Mouse (Mus musculus) lung, embryonic 16.5 days (tissue): ENCODE data around the gene Scube2. TPM values are rescaled to one million over a fixed set of nuclear protein-coding genes. Genes with fewer than 3 reads are reported as not detected.

ENCODE experiments used
- ATAC-seq: fragments of 200-750 bp; cut with Nextera tagmentation; 2 replicates; pipeline ENCODE4 v1.8.0; 2017; ENCODE audit warnings: low read depth, mild to moderate bottlenecking, moderate library complexity
- H3K27ac ChIP-seq: fragments of 300-500 bp; sonication (generic); 2 replicates; pipeline ENCODE4 v1.5.1; 2014; ENCODE audit warnings: mild to moderate bottlenecking, control low read depth, low read length
- H3K27me3 ChIP-seq: fragments of 300-500 bp; sonication (generic); 2 replicates; pipeline ENCODE4 v1.6.1; 2014; ENCODE audit warnings: low read depth, low read length, mixed read lengths; ENCODE audit not compliant: control insufficient read depth, insufficient read depth
- H3K36me3 ChIP-seq: fragments of 300-500 bp; sonication (generic); 2 replicates; pipeline ENCODE4 v1.6.1; 2014; ENCODE audit warnings: low read length; ENCODE audit not compliant: control insufficient read depth, insufficient read depth
- H3K4me1 ChIP-seq: fragments of 300-500 bp; sonication (generic); replicated peaks from 2 replicates; pipeline ENCODE4 v1.6.1; 2014; ENCODE audit warnings: low read length, mixed read lengths; ENCODE audit not compliant: control insufficient read depth, insufficient read depth
- H3K4me2 ChIP-seq: fragments of 300-500 bp; sonication (generic); 2 replicates; pipeline ENCODE4 v1.6.1; 2014; ENCODE audit warnings: low read depth, low read length, control low read depth
- H3K4me3 ChIP-seq: fragments of 300-500 bp; sonication (generic); 2 replicates; pipeline ENCODE4 v1.5.1; 2014; ENCODE audit warnings: mild to moderate bottlenecking, low read length, control low read depth
- H3K9ac ChIP-seq: fragments of 300-500 bp; sonication (generic); 2 replicates; pipeline ENCODE4 v1.6.1; 2014; ENCODE audit warnings: low read length, control low read depth
- H3K9me3 ChIP-seq: fragments of 300-500 bp; sonication (generic); 2 replicates; pipeline ENCODE4 v1.6.1; 2016; ENCODE audit warnings: low read length; ENCODE audit not compliant: control insufficient read depth
- WGBS: fragments of 180-500 bp; shearing (Covaris S2); extraction: QIAGEN DNeasy Blood & Tissue Kit; methylation state at CpG from one replicate; pipeline ENCODE4 v1.1.7; 2014; 5-methylcytosine and 5-hydroxymethylcytosine counted together
- polyA plus RNA-seq: library from polyadenylated mRNA; unstranded; fragments of >200 nt; fragmentation: Nextera tagmentation; extraction: Ambion mirVana; gene quantifications from 2 replicates; pipeline ENCODE4 v1.2.1, GENCODE M21; 2015

Gene Scube2
- polyA plus RNA-seq, 1 experiment from 2014 or later: 4.1 TPM

DNA sequence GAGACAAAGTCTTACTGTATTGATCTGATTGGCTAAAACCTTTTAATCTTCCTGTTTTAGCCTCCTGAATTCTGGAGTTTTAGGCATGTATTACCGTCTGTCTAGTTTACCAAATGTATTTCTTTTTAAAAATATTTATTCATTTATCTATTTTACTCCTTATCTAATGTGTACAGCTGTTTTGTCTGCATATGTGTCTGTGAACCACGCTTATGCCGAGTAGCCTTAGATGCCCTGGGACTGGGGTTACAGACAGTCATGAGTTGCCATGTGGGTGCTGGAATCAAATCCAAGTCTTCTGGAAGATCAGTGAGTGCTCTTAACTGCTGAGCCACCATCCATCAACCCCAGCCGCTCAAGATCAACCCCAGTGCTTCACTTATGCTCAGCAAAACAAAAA, 46.9 kb downstream of the Scube2 start:
- H3K4me2 ChIP-seq: no peak overlapping the region
- no peak for ATAC-seq
- H3K9ac ChIP-seq: no peak overlapping the region
- H3K9me3 ChIP-seq: no peaks in the 10 kb centered on the region
- H3K4me3 ChIP-seq: no peak overlapping the region
- H3K27me3 ChIP-seq: no peaks in the 10 kb centered on the region
- H3K27ac ChIP-seq: no peak overlapping the region
- H3K36me3 ChIP-seq: no peaks in the 10 kb centered on the region
- H3K4me1 ChIP-seq: no peaks in the 10 kb centered on the region
- WGBS: 65% methylated on average over 4 of the region's 4 CpGs

DNA sequence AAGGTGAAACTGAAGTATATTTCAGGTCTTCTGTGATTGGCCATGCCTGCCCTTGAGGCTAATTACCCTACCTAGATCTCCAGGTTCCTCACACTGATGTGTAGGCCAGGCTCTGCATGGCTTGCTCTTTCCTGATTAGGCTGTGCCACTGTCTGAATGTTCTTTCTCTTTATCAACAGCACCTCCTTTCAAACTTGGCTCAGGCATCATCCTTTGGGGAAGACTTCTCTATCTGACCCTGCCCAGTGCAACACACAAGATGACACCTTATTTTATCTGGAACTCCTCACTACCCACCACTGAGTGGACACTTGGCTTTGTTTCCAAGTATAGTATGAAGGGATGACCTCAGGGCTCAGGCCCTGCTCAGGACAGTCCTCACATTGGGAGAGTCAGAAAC, 47.5 kb downstream of the Scube2 start:
- no peak overlapping the region for H3K4me3 ChIP-seq
- H3K27me3 ChIP-seq: no peaks in the 10 kb centered on the region
- no peak overlapping the region for H3K27ac ChIP-seq
- H3K9me3 ChIP-seq: no peaks in the 10 kb centered on the region
- ATAC-seq: no peak
- no peaks in the 10 kb centered on the region for H3K4me1 ChIP-seq
- H3K9ac ChIP-seq: no peak overlapping the region
- no peak overlapping the region for H3K4me2 ChIP-seq
- no peaks in the 10 kb centered on the region for H3K36me3 ChIP-seq

DNA sequence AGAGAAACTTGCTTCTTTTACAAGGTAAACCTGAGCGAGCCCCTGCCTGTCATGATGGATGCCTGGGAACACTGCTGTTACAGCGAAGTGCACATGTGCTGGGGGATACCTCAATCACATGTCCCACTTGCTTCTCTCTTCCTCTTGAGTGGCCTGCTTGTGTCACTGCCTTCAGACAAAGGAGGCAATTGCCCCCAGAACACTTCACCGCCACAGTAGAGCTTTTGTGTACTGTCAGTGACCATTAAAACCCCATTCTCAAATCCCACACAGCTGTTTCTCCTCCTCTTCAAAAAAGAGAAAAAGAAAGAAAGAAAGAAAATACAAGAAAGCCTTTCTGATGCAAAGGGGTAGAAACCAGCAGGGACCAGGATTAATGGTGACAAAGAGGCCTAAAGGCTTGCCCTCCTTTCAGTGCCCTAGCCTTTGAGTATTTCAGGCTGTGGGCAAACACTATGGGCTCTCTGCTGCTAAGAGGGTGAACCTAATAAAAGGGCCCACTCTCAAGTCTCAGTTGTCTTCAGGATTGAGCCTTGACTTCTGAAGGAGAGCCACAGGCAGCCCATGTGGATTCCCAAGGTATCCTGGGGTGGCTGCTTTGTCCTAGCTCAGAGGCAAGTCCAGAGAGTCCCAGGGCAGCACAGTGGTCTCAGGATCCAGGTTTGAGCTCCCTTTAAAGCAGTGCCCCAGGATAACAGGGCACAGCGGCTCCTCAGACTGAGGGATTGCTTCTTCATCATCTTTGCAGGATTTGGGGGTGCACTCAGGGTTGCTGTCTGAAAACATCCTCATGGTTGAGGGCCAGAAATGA, 51.9 kb downstream of the Scube2 start:
- 72% methylated on average over 4 of the region's 4 CpGs for WGBS
- Histone ChIP-seq H3K4me1 (no peaks in the 10 kb centered on the region), H3K4me2 (no peak overlapping the region), H3K4me3 (no peak overlapping the region), H3K27ac (no peak overlapping the region), H3K9me3 (no peaks in the 10 kb centered on the region), H3K9ac (no peak overlapping the region), H3K36me3 (no peaks in the 10 kb centered on the region), H3K27me3 (no peaks in the 10 kb centered on the region)
- no peak for ATAC-seq

DNA sequence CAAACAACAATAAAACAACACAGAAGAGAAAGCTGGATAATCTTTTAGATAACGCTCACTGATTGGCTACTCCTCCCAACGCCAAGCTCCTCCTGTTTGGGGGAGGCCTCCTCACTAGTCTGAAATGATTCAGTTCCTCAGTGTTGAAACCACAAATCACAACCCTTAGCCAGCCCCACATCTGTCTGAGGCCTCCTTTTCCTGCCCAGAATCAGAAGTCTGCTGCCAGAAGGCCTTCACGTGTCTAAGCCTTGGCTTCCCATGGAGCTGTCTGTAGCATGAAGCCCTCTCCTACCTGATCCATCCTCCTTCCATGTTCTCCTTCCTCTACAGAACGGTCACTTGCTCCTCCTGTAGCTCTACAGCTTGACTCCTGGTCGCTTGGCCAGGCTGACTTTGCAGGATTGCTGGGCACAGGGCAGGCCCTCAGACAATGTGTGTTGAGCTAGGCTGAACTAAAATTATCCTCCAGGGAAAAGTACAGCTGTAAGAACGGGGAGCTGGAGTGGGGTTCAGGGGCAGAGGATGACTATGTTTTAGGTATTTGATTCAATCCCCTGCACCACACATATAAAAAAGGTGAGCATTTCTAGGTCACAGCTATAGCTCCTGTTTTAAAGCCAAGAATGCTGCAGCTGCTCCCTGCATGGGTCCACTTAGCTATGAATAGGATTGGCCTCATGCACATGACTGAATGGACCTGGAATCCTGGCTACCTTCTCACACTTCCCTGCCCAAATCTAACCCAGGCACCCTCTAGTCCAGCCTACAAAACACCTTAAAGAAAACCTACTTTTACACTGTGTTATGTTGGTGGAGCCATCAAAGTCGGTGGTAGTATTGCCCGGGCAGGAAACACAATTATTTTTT, 57.6 kb downstream of the Scube2 start:
- WGBS: 81% methylated on average over 8 of the region's 8 CpGs
- H3K4me1 ChIP-seq: no peaks in the 10 kb centered on the region
- H3K4me3 ChIP-seq: no peak overlapping the region
- ATAC-seq: no peak
- H3K27me3 ChIP-seq: no peaks in the 10 kb centered on the region
- no peak overlapping the region for H3K9ac ChIP-seq
- H3K36me3 ChIP-seq: no peaks in the 10 kb centered on the region
- no peak overlapping the region for H3K27ac ChIP-seq
- H3K9me3 ChIP-seq: no peaks in the 10 kb centered on the region
- no peak overlapping the region for H3K4me2 ChIP-seq

DNA sequence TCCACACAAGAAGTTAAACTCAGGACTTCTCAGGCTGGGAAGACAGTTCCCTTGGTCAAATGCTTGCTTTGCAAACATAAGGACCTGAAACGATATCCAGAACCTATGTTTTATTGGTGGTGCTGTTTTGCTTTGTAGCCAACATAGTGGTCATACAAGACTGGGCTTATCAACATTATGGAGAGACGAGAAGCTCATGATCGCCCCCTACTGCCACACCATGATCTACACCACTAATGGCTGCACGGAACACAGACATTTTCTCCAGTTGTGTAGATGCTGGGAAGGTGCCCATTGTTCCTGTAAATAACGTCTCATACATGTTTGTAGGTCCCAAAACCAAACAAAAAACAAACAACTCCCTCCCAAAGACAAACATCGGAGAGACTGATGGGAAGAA, 60.6 kb downstream of the Scube2 start:
- H3K4me1 ChIP-seq: 0 out of 2 replicates have a peak, but pooled peaks cover 2% of the 10 kb centered on the region
- H3K27ac ChIP-seq: no peak overlapping the region
- no peaks in the 10 kb centered on the region for H3K36me3 ChIP-seq
- no peak overlapping the region for H3K9ac ChIP-seq
- WGBS: 59% methylated on average over 6 of the region's 6 CpGs
- no peak overlapping the region for H3K4me2 ChIP-seq
- no peak overlapping the region for H3K4me3 ChIP-seq
- ATAC-seq: no peak
- H3K27me3 ChIP-seq: no peaks in the 10 kb centered on the region
- H3K9me3 ChIP-seq: no peaks in the 10 kb centered on the region

DNA sequence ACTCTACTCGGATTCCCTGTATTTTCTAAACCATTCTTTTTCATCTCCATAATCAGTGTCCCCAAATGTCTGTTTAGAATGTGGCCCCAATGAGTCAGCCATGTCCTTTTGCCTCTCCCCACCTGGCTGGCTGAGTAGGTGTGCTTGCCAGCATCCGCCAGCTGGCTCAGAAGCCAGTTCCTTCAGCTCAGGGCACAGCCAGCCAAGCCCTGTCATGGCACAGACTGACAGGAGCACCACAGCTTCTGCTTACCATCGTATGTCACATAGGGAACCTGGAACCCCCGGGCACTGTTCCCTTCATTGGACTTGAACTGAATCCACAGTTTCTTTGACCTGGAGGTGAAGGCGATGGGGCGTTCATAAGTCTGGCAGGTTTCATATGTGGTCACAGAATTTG, 61.1 kb downstream of the Scube2 start:
- 83% methylated on average over 6 of the region's 6 CpGs for WGBS
- H3K36me3 ChIP-seq: no peaks in the 10 kb centered on the region
- H3K4me2 ChIP-seq: no peak overlapping the region
- no peak overlapping the region for H3K4me3 ChIP-seq
- no peaks in the 10 kb centered on the region for H3K9me3 ChIP-seq
- H3K9ac ChIP-seq: no peak overlapping the region
- no peak for ATAC-seq
- no peak overlapping the region for H3K27ac ChIP-seq
- H3K27me3 ChIP-seq: no peaks in the 10 kb centered on the region
- 0 out of 2 replicates have a peak, but pooled peaks cover 3% of the 10 kb centered on the region for H3K4me1 ChIP-seq

DNA sequence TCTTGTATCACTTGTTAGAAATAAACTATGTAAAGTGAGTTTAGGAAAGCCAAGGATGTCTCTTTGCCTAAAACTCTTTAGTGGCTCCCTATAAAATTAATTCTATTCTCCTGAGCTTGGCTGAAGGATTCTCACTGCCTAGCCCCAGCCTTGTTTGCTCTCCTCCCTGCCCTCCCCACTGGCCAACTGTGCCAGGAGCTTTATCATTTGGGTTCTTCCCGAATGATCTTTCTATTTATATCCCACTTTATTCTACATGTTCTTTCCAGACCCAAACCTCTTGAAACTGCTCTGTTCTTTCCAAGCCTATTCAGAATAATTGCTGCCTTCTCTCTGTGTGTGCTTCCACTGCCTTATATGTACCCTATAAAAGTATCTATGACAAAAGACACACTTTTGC, 62.0 kb downstream of the Scube2 start:
- Histone ChIP-seq H3K36me3 (no peaks in the 10 kb centered on the region), H3K4me1 (peaks cover 6% of the 10 kb centered on the region; the same call in 1 of the 2 replicates), H3K27ac (no peak overlapping the region), H3K4me2 (no peak overlapping the region), H3K4me3 (no peak overlapping the region), H3K9me3 (no peaks in the 10 kb centered on the region), H3K27me3 (no peaks in the 10 kb centered on the region), H3K9ac (no peak overlapping the region)
- ATAC-seq: no peak
- 29% methylated on average over 1 of the region's 1 CpGs for WGBS

DNA sequence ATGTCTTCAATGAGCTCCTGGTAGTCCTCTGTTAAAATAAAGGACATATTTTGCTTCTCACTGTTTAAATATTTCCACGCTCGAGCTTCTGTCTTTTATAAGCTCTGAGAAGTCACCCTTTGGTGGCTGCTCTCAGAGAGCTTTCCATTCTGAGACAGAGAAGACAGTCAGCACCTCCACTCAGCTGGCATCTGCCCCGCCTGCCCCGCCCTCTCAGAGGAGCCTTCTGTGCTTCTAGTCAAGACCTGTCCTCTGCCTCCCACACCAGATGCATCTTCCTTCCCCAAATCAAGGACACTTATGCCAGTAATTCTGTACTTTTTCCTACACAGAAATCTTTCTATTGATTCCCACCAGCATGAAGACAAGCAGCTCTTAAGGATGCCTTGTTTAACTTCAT, 64.9 kb downstream of the Scube2 start:
- Histone ChIP-seq H3K9me3 (no peaks in the 10 kb centered on the region), H3K4me2 (no peak overlapping the region), H3K27ac (no peak overlapping the region), H3K36me3 (no peaks in the 10 kb centered on the region), H3K27me3 (no peaks in the 10 kb centered on the region), H3K4me1 (peaks cover 9% of the 10 kb centered on the region), H3K9ac (no peak overlapping the region), H3K4me3 (no peak overlapping the region)
- no peak for ATAC-seq
- WGBS: 82% methylated on average over 4 of the region's 4 CpGs

DNA sequence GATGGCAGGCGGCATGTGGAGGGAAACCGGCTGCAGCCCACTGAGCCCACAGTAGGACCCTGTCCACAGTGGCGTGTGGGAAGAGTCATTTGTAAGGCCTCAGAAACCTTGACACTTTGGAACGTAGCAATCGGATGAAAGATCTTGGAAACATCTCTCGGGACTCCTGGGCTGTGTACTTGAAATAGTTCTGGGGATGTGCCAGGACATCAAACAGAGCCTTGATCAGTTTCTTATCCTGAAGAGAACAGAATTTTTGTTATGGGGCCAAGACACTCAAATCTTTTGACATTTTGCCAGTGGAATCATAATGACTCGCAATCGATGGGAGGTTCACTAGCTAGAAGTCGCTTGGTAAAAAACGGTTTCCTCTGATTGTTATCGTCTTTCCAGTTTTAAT, 66.3 kb downstream of the Scube2 start:
- peak; percentile 32 for ATAC-seq
- Histone ChIP-seq H3K36me3 (no peaks in the 10 kb centered on the region), H3K27ac (no peak overlapping the region; the same call in 1 of the 2 replicates), H3K9me3 (no peaks in the 10 kb centered on the region), H3K4me2 (no peak overlapping the region), H3K4me3 (no peak overlapping the region), H3K27me3 (no peaks in the 10 kb centered on the region), H3K9ac (no peak overlapping the region), H3K4me1 (peaks cover 14% of the 10 kb centered on the region)
- 37% methylated on average over 11 of the region's 11 CpGs for WGBS
